Mouse (Mus musculus): ENCODE measurements around the gene Tspan10. TPM values are rescaled to one million over a fixed set of nuclear protein-coding genes. Genes with fewer than 3 reads are reported as not detected.

Gene Tspan10
- total RNA-seq, 2 experiments from 2014 or later: 0.35 to 1.2 TPM

- intact Hi-C loops (cut with DNase I): no loop called here
- no peak for DNase-seq
Measured at GRCm38 (mm10) chr11:120453306-120453705, 10.9 kb downstream of the Tspan10 start, which contains the start of gene Pde6g. Pde6g (minus strand) TSS chr11:120453500.

- DNase-seq: no peak
- intact Hi-C loops (cut with DNase I): no loop called here
Measured at GRCm38 (mm10) chr11:120454965-120455364, 12.5 kb downstream of the Tspan10 start.

- DNase-seq: no peak
Measured at GRCm38 (mm10) chr11:120455413-120455812, 13.0 kb downstream of the Tspan10 start.

GRCm38 (mm10) chr11:120457370-120457769, 14.9 kb downstream of the Tspan10 start:
- no peak for DNase-seq
- intact Hi-C loops (cut with DNase I): no loop called here

More at GRCm38 (mm10) chr11:120455413-120455812, 13.0 kb downstream of the Tspan10 start:
- intact Hi-C loops (cut with DNase I): no loop called here

DNA sequence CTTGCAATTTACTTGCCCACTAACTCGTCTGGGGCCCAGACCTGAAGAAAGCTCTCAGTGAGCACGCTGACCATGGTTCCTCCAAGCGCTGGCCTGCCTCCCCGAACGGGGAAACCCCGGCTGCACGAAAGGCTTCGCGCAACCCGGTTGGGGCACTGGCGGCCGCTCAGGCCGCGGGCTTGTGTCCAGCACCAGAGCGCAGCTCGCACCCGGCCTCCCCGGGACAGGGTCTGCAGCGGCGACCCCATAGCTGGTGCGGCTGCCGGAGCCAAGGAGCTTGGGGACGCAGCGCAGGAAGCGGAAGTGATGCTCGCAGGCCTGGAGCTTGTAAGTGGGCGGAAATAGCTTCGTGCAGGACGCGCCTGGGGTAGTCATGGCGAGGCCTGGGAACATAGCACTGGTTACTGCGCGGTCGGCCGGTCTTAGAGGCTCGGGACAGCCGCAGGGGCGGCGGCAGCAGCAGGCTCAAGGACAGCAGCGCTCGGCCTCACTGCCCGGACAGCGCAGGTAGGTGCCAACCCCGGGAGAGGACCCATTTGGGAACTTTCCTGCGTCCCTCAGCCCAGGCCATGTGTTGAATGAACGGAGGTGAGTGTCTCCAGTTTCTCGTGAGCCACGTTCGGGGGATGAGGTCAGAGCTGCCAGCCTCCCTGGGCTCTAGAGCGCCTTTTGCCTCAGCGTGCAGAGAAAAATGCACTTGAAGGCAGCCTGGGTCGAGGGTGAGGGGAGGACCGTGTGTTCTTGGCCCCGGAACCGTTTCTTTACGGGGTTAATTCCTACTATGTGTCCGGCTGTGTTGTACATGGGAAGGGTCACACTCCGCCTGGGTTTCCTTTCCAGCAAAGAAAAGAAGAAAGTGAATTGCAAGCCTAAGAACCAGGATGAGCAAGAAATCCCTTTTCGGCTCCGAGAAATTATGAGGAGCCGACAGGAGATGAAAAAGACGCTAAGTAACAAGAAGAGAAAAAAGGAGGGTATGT, 15.6 kb downstream of the Tspan10 start, which contains the start of the genes Oxld1 and Ccdc137:
Gene Oxld1 (minus strand): TSS at position 297 of the 980 bp plus-strand sequence.
Gene Ccdc137 (plus strand): TSS at position 344 of the 980 bp plus-strand sequence.
- DNase-seq: peak; percentile 77 to 85
- intact Hi-C loops (cut with DNase I): loop anchor here (2.0 kb wide), 1 partner anchor 21 kb away; the partner anchor contains the start of gene Nploc4

- intact Hi-C loops (cut with DNase I): loop anchor here (2.0 kb wide), 1 partner anchor 22 kb away; the partner anchor contains the start of gene Nploc4
- DNase-seq: no peak
Measured at GRCm38 (mm10) chr11:120458847-120459597, 16.6 kb downstream of the Tspan10 start.

GRCm38 (mm10) chr11:120463536-120463935, 21.1 kb downstream of the Tspan10 start:
- no peak for DNase-seq
- intact Hi-C loops (cut with DNase I): no loop called here

DNA sequence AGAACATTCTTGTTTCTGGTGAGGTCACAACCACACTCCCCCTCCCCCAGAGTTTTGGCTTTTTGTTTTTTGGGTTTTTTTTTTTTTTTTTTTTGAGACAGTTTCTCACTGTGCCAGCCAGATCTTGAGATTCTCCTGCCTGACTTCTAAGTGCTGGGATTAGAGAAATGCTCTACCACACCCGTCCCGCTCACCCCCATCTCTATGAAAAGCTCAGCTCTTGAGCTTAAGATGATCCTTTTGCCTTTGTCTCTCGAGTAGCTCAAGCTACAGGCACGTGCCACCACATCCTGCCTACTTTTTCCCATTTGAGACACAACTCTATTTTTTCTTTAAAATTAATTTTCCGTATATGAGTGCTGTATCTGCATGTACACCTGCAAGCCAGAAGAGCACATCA, 21.9 kb downstream of the Tspan10 start:
- intact Hi-C loops (cut with DNase I): no loop called here
- DNase-seq: no peak

DNA sequence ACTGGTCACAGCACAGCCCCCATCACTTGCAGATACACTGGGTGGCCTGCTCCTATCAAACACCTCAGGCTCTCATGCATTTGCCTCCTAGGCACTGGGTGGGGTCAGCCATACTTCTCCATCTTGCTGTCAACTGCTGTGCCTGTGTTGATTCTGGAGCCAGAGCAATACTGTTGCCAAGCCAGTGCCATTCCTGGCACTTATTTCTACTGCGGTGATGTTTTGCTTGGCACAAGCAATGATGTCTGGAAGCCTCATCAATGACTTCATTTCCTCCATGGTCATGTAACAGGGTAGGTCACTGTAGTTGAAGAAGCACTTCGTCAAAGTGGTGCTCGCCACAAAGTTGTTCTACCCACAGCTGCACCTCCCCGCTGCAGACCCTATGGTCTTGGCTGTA, 23.1 kb downstream of the Tspan10 start:
- intact Hi-C loops (cut with DNase I): no loop called here
- DNase-seq: no peak

- intact Hi-C loops (cut with DNase I): no loop called here
- peak; percentile 91 to 92 for DNase-seq
Measured at GRCm38 (mm10) chr11:120467051-120467735, 24.7 kb downstream of the Tspan10 start, which contains the start of gene Arl16. Arl16 (minus strand) TSS chr11:120467607.

GRCm38 (mm10) chr11:120467736-120468092, 25.3 kb downstream of the Tspan10 start:
- intact Hi-C loops (cut with DNase I): no loop called here
- DNase-seq: no peak

GRCm38 (mm10) chr11:120472052-120472451, 29.6 kb downstream of the Tspan10 start:
- DNase-seq: no peak
- intact Hi-C loops (cut with DNase I): no loop called here

GRCm38 (mm10) chr11:120483448-120483934, 41.0 kb downstream of the Tspan10 start:
- DNase-seq: no peak
- intact Hi-C loops (cut with DNase I): no loop called here

DNA sequence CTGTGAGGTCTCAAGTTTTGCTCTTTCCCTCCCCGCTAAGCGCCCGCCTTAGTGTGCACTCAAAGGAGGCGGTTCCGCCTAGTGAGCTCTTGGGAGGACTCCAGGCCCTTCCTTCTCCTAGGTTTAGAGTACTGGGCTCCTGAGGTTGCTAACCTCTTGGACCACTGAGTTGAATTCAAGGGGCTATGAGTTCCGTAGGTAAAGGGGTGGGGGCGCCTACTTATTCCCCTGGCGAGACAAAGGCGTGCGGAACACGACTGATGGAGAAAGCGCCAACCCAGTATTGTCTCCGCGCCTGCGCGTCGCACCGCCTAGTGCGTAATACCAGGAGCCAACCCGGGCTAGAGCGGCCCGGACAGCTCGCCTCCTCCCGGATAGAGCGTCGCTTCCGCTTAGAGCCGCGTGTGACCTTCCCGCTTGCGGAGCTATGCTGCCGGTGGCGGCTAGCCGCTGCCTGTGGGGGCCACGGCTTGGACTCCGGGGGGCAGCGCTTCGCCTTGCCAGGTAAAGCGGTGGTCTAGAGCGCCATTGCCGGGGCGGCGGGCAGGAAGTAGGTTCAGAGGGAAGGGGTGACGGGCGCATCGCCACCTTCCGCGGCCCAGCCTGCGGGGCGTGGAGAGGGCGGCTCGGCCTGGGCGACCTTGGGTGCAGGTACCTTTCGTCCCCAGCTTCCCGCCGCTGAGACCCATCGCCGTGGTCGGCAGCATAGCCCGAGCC, 42.0 kb downstream of the Tspan10 start, which contains the start of gene Mrpl12:
Gene Mrpl12 (plus strand): TSS at position 349 of the 717 bp plus-strand sequence.
- DNase-seq: peak; percentile 88 to 91
- intact Hi-C loops (cut with DNase I): no loop called here

DNA sequence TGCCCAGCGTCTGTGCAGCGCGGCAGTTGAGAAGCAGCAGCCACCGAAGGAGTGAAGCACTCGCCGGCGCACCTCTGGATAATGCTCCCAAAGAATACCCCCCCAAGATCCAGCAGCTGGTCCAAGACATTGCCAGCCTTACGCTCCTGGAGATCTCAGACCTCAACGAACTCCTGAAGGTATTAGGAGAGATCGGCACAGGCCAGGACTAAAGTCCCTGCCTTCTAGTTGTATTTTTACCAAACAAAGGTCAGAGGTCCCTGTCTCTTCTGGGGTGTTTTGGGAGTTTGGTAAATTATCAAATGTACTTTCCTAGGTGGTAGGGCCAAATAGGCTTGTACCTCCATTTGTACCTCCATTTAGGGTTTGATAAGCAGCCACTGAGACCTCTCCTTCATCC, 42.8 kb downstream of the Tspan10 start:
- intact Hi-C loops (cut with DNase I): loop anchor here (5.0 kb wide), 1 partner anchor 292 kb away; no protein-coding TSS in a partner anchor
- DNase-seq: no peak

- intact Hi-C loops (cut with DNase I): loop anchor here (5.0 kb wide), 1 partner anchor 289 kb away; no protein-coding TSS in a partner anchor
- no peak for DNase-seq
Measured at GRCm38 (mm10) chr11:120488516-120488915, 46.1 kb downstream of the Tspan10 start.

GRCm38 (mm10) chr11:120489054-120489761, 46.8 kb downstream of the Tspan10 start:
- peak; percentile 53 to 68 for DNase-seq
- intact Hi-C loops (cut with DNase I): loop anchor here (1.0 to 5.0 kb wide), 2 partner anchors 123 to 288 kb away; no protein-coding TSS in a partner anchor

DNA sequence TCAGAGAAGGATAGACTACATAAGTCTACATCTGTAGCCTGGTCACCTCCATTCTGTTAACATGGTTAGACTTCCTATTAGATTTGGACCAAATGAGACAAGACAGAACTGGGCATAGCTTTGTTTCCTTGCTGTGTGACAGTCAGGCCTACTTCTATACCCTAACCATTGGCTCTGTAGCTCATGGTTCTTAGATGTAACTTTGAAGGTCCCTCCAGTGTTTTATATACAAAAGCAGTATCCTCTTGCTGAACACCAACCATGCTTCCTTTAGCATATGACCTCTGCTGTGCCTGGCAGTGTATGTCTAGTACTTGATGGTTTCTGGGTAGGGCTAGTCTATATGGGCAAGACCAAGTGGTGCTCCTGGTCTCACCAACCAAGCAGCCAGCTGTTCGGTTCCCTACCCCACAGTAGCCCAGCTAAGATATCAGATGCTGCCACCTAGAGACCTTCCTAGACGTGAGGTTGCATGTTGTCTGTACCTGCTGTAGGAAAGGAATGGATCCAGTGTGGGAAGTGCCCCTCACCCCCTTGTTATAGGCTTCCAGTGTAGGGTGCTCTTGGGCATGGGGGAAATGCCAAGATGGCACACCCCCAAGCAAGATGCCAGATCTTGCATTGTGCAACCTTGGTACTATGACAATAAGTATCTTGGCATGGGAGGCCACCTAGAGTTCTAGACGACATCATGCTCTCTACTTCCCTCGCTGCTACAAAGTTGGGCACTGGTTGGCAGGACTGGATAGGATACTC, 48.0 kb downstream of the Tspan10 start:
- DNase-seq: no peak
- intact Hi-C loops (cut with DNase I): loop anchor here (2.0 to 5.0 kb wide), 3 partner anchors 60 to 222 kb away; partner anchors contain the start of genes Aspscr1, Cenpx, Lrrc45 and Ppp1r27

Measured in heart, postnatal 36 days (tissue).